Comparison of ENCODE assay signal across 11 mouse cellular contexts in the genomic region with DNA sequence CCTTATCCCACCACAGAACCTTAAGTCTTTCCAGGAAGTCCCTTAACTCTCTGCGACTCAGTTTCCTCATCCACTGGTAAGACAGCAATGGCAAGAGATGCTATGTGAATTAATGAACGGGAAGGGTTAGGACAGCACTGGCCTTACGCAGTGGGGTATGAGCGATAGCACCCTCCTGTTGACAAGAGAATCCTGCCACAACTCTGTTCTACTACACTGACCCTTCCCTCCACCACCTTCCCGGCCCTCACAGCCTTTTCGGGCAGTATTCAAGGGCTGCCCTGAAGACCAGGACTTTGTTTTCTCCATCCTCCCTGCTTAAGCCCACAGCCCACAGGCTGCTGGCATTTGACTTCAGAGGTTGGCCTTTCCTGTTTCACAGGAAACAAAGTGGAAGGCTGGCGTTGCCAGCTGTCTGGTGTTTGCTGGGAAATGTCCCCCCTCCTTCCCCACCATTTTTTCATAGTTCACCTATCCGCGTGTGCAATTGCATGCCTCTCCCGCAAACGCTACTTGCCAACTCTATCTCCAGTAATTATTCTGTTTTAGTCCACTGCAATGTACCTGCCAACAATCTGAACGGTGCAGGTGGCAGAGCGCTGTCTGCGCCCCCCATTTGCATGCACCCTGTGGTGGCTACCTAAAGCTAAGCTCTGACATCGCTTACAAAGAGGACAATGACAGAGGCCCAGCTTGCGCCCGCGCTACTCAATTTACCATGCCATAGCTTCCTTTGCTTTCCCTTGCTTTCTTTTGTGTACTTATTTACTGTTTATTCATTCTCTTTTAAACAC.
DNase-seq lines count a peak whose midpoint lies in the region; ATAC-seq lines count a peak whose summit lies in the region.
"Had no signal": no experiment of that assay in that cellular context is flagged by ENCODE, and none has a peak within 500 bp of the region (broad histone marks: within the 10 kb centered on the region; RNA-seq: fewer than 3 reads in every experiment).

No protein-coding gene starts in this region.

- peak overlapping the region; percentile 17 for H3K4me3 ChIP-seq in hindbrain, embryonic 15.5 days
- H3K4me3 ChIP-seq in neural tube, embryonic 14.5 days (ENCODE audit: low read depth, low read length) = no peak overlapping the region
- H3K4me3 ChIP-seq: gastrocnemius, adult 2 months had no signal

- peak overlapping the region; percentile 49 for H3K4me2 ChIP-seq in hindbrain, embryonic 15.5 days
- H3K4me2 ChIP-seq in neural tube, embryonic 14.5 days (ENCODE audit: low read depth, low read length) = peak overlapping the region; percentile 16; the same call in 1 of the 2 replicates

- no peaks in the 10 kb centered on the region for H3K9me3 ChIP-seq in hindbrain, embryonic 15.5 days
- H3K9me3 ChIP-seq in neural tube, embryonic 14.5 days (ENCODE audit: control insufficient read depth, low read length) = no peaks in the 10 kb centered on the region

- H3K9ac ChIP-seq in hindbrain, embryonic 15.5 days = no peak overlapping the region
- no peak overlapping the region; the same call in 1 of the 2 replicates for H3K9ac ChIP-seq in neural tube, embryonic 14.5 days (replicated peaks; ENCODE audit: low read depth, low read length)

- intact Hi-C loops in left cerebral cortex, postnatal 4 days (cut with DNase I) = no loop called here

- H3K4me1 ChIP-seq in hindbrain, embryonic 15.5 days (replicated peaks) = peaks cover 6% of the 10 kb centered on the region; the same call in 1 of the 2 replicates
- no peaks in the 10 kb centered on the region for H3K4me1 ChIP-seq in neural tube, embryonic 14.5 days (ENCODE audit: control insufficient read depth, insufficient read depth, low read length)

- H3K27me3 ChIP-seq in hindbrain, embryonic 15.5 days = 0 out of 2 replicates have a peak, but pooled peaks cover 5% of the 10 kb centered on the region
- no peaks in the 10 kb centered on the region for H3K27me3 ChIP-seq in neural tube, embryonic 14.5 days (ENCODE audit: control insufficient read depth, insufficient read depth, low read length)

- no peaks in the 10 kb centered on the region for H3K36me3 ChIP-seq in hindbrain, embryonic 15.5 days
- no peaks in the 10 kb centered on the region for H3K36me3 ChIP-seq in neural tube, embryonic 14.5 days (ENCODE audit: control insufficient read depth, insufficient read depth, low read length)

- no peak overlapping the region for H3K27ac ChIP-seq in hindbrain, embryonic 15.5 days (replicated peaks)
- H3K27ac ChIP-seq in neural tube, embryonic 14.5 days (ENCODE audit: low read depth, low read length) = no peak overlapping the region
- H3K27ac ChIP-seq: gastrocnemius, adult 2 months had no signal

- WGBS in hindbrain, embryonic 15.5 days = 25% methylated on average over 18 of the region's 18 CpGs
- WGBS in neural tube, embryonic 14.5 days = 31% methylated on average over 18 of the region's 18 CpGs

- peak; percentile 2 for DNase-seq in left cerebral cortex, postnatal 4 days
- DNase-seq in left cerebral cortex, adult 9 months (ENCODE audit: low spot score in 2 of 2) = no peak
- DNase-seq in layer of hippocampus, postnatal 10 days (ENCODE audit: low spot score in 2 of 2) = no peak
- no peak for DNase-seq in adrenal gland, adult 18-20 months (ENCODE audit: low spot score in 2 of 2)
- DNase-seq in frontal cortex, postnatal 25 days (ENCODE audit: low spot score in 2 of 2) = no peak
- DNase-seq: gastrocnemius, adult 2 months; kidney, postnatal 25 days had no signal

- ATAC-seq in erythroid progenitor cell, adult 5-6 weeks (replicated peaks; ENCODE audit: low FRiP score, poor library complexity, severe bottlenecking) = 0 out of 2 replicates have a peak, but pooled peaks have one; percentile 19
- 0 out of 2 replicates have a peak, but pooled peaks have one; percentile 38 for ATAC-seq in hindbrain, embryonic 15.5 days (ENCODE audit: low FRiP score, low read depth)
- no peak for ATAC-seq in neural tube, embryonic 14.5 days (ENCODE audit: low read depth)
- ATAC-seq: CD4-positive, CD25-positive, alpha-beta regulatory T cell, adult 4 months had no signal
